Mouse (Mus musculus) stomach, postnatal 0 days (tissue): ENCODE measurements around the gene Kif1c.

Source experiments
- CTCF ChIP-seq: IDR thresholded peaks from 2 replicates; pipeline ENCODE4 v1.5.1; 2016; ENCODE audit warnings: antibody characterized with exemption, low read depth, mild to moderate bottlenecking, moderate library complexity
- EP300 ChIP-seq: optimal IDR thresholded peaks from 2 replicates; pipeline ENCODE3; 2016; ENCODE audit warnings: antibody characterized with exemption

DNA sequence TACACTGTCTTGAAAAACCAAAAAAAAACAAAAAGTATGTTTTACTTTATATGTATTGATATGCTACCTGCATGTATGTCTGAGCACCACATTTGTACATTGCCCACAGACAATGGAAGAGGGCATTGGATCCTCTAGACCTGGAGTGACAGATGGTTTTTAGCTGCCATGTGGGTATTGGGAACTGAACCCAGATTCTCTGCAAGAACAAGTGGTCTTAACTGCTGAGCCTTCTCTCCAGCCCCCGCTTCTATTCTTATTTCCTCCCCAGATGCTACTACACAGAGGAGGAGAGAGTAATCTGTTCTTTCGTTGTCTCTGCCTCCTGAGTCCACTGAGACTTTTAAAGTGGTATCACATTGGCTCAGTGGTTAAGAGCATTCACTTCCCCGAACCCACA lies 6.8 kb upstream of the Kif1c start:
- TF ChIP-seq EP300 (no peak), CTCF (no peak)
